Comparison of ENCODE assay signal across 14 mouse cellular contexts in the genomic region with DNA sequence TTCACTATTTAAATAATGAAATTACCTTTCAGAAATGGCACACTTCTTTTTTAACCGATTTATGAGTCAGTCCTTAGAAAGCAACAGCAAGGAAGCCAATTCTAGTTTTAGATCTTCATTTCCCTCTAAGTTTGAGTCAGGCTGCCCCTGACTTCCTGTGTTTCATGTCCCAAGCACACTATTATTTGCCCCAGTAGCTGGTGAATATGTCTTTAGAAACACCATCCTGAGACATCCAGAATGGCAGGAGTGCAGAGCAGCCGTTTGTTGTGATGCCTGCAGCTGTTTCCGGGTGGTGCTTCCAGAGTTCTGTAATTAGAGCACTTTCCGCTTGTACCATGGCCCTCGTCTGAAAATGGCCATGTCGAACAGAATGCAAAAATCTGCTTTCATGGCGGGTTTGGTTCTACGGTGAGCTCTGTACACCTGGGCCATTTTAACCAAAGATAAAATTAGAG.
DNase-seq lines count a peak whose midpoint lies in the region; ATAC-seq lines count a peak whose summit lies in the region.
"Had no signal": no experiment of that assay in that cellular context is flagged by ENCODE, and none has a peak within 500 bp of the region (broad histone marks: within the 10 kb centered on the region; RNA-seq: fewer than 3 reads in every experiment).

No protein-coding gene starts in this region.

- H3K36me3 ChIP-seq in macrophage (ENCODE audit: inconsistent target): no peaks in the 10 kb centered on the region
- no peaks in the 10 kb centered on the region for H3K36me3 ChIP-seq in forebrain, embryonic 15.5 days
- H3K36me3 ChIP-seq: embryonic facial prominence, embryonic 12.5 days had no signal

- ATAC-seq in forebrain, embryonic 15.5 days (replicated peaks): no peak

- H3K79me2 ChIP-seq in macrophage (ENCODE audit: inconsistent target): no peaks in the 10 kb centered on the region

- 33% methylated on average over 8 of the region's 8 CpGs for WGBS in macrophage (ENCODE audit: missing documents)
- 61% methylated on average over 8 of the region's 8 CpGs for WGBS in forebrain, embryonic 15.5 days

- no peak overlapping the region for H3K4me3 ChIP-seq in macrophage (ENCODE audit: inconsistent target)
- H3K4me3 ChIP-seq in forebrain, embryonic 15.5 days: no peak overlapping the region
- H3K4me3 ChIP-seq: embryonic facial prominence, embryonic 12.5 days had no signal

- H3K9ac ChIP-seq in forebrain, embryonic 15.5 days (replicated peaks): no peak overlapping the region
- H3K9ac ChIP-seq: embryonic facial prominence, embryonic 12.5 days; hindbrain, embryonic 14.5 days; liver, embryonic 14.5 days had no signal

- H3K27me3 ChIP-seq in forebrain, embryonic 15.5 days: no peaks in the 10 kb centered on the region
- H3K27me3 ChIP-seq: embryonic facial prominence, embryonic 12.5 days had no signal

- H3K4me1 ChIP-seq in forebrain, embryonic 15.5 days: peaks cover 11% of the 10 kb centered on the region

- H3K27ac ChIP-seq in macrophage: peak overlapping the region; percentile 28
- no peak overlapping the region for H3K27ac ChIP-seq in forebrain, embryonic 15.5 days (replicated peaks)
- H3K27ac ChIP-seq: embryonic facial prominence, embryonic 12.5 days; hindbrain, embryonic 14.5 days; liver, embryonic 14.5 days had no signal

- no peak overlapping the region for H3K4me2 ChIP-seq in forebrain, embryonic 15.5 days (replicated peaks)
- H3K4me2 ChIP-seq: embryonic facial prominence, embryonic 12.5 days; hindbrain, embryonic 14.5 days had no signal

- H3K9me3 ChIP-seq in forebrain, embryonic 15.5 days: no peaks in the 10 kb centered on the region
- H3K9me3 ChIP-seq: embryonic facial prominence, embryonic 12.5 days had no signal

- DNase-seq in gastrocnemius, postnatal 25 days: peak; percentile 23
- no peak for DNase-seq in gastrocnemius, postnatal 10 days
- peak; percentile 7 for DNase-seq in lung, postnatal 10 days
- no peak for DNase-seq in lung, postnatal 14 days
- DNase-seq in brain, adult 2 months (ENCODE audit: low read depth, low spot score): peak; percentile 51
- no peak for DNase-seq in kidney, adult 9 months
- DNase-seq: heart, adult 11 months; kidney, adult 8-10 months; right cerebral cortex, postnatal 25 days had no signal

Comparison
In these comparisons a context has a peak if more than half of its experiments do, and no peak if none do; other contexts are left out.
1. DNase-seq: peak in gastrocnemius, postnatal 25 days (single experiment), lung, postnatal 10 days (single experiment) and brain, adult 2 months (single experiment); none in gastrocnemius, postnatal 10 days (single experiment), lung, postnatal 14 days (single experiment) and kidney, adult 9 months (single experiment).